Mouse (Mus musculus) embryonic fibroblast, embryonic 13.5 days (primary cell): Measurements from ENCODE around the gene Cryl1. TPM values are rescaled to one million over a fixed set of nuclear protein-coding genes. Genes with fewer than 3 reads are reported as not detected.

ENCODE experiments used
- H3K27ac ChIP-seq: 2 replicates; pipeline ENCODE4 v1.5.1; 2012; ENCODE audit warnings: low read length, control low read depth, inconsistent platforms; ENCODE audit not compliant: insufficient read depth
- H3K4me1 ChIP-seq: 2 replicates; pipeline ENCODE4 v1.6.1; 2011; ENCODE audit warnings: low read length; ENCODE audit not compliant: control insufficient read depth, insufficient read depth
- H3K4me3 ChIP-seq: 2 replicates; pipeline ENCODE4 v1.5.1; 2011; ENCODE audit warnings: mild to moderate bottlenecking, control low read depth, low read length; ENCODE audit not compliant: insufficient read depth
- CTCF ChIP-seq: IDR thresholded peaks from 2 replicates; pipeline ENCODE4 v1.5.1; 2011; ENCODE audit warnings: mild to moderate bottlenecking, control low read depth, low read length, moderate library complexity, borderline replicate concordance; ENCODE audit not compliant: insufficient read depth
- POLR2A ChIP-seq: IDR thresholded peaks from 2 replicates; pipeline ENCODE4 v1.6.1; 2011; ENCODE audit warnings: low read depth, mild to moderate bottlenecking, control low read depth, low read length, moderate library complexity
- polyA plus RNA-seq: library from polyadenylated mRNA; stranded (reverse); fragments of >200 nt; gene quantifications from 2 replicates; pipeline ENCODE4 v1.2.4, GENCODE M21; 2011; ENCODE audit warnings: low read depth; ENCODE audit not compliant: missing spikeins, insufficient read length

Gene Cryl1
- polyA plus RNA-seq, 1 experiment: 12.9 TPM

DNA sequence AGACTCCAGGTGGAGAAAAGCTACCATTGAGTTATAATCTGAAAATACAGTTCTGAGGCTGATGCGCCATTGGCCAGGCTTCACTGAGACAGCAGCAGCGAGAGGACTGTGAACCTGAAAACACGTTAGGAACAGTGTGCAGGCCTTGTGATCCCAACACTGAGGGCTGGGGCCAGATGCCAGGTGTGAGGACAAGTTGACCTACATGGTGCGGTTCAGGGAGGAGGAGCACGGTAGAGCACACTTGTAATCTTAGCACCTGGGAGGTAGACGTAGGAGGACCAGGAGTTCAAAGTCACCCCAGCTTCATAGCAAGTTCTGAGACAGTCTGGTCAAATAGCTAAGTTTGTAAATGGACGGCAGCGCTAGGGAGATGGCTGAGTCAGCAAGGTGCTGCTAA is 139.0 kb downstream of the Cryl1 start:
- no peak for TF ChIP-seq CTCF
- TF ChIP-seq POLR2A: no peak
- Histone ChIP-seq H3K4me3 (no peak overlapping the region), H3K27ac (no peak overlapping the region), H3K4me1 (no peaks in the 10 kb centered on the region)

DNA sequence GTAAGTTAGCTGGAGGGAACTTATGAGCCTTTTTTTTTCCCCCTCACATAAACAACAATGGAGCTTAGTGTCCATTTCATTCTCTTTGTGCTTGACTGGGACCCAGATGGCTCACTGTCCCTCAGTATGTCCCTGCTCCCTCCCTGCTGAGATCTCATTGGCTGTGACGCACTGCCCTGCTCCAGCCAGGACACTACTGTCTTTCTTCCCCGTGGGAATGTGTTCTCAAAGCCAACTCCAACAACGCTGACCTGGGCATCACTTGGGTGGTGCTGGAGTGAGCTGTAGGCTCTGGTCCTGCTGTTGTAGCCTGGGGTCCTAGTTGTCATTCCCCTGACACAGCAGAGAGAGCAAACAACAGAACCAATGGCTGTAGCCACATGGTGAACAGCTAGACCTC is 149.7 kb downstream of the Cryl1 start:
- H3K27ac ChIP-seq: no peak overlapping the region
- TF ChIP-seq CTCF (no peak), POLR2A (no peak)
- H3K4me3 ChIP-seq: no peak overlapping the region
- no peaks in the 10 kb centered on the region for H3K4me1 ChIP-seq

DNA sequence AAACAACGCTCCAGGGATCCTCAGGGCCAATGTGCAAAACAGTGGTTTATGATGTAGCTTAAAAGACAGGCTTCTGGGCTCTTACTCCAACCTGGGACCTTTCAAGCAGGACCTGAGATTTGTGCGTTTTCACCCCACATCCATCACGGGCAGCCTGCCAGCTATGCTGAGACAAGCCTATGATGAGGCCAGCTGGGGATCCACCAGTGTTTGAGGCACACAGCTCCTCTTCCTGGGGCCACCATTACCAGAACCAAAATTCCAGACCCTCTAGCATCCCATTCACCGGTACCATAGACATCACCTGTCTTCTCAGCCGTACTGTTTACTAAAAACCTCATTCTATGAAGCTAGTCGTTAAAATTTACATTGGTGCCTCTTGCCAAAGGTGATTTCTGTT is 151.8 kb downstream of the Cryl1 start:
- Histone ChIP-seq H3K4me3 (no peak overlapping the region), H3K27ac (no peak overlapping the region), H3K4me1 (no peaks in the 10 kb centered on the region)
- TF ChIP-seq CTCF (no peak), POLR2A (no peak)

DNA sequence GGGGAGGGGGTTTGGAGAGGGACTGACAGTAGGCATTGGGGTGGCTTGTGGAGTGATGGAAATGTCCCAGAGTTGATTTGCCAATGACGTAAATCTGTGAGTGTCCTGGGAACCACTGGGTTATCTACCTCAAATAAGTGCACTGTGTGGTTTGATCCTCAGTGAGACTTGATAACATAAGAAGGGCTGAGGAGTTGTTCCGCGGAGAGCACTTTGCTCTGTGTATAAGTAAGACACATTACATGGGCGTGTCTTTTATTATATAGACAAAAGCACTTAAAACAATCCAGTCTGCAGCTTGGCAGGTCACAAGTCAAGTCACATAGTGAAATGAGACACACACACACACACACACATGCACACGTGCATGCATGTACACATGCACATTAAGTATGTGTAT is 155.4 kb downstream of the Cryl1 start:
- TF ChIP-seq CTCF: no peak
- no peak for TF ChIP-seq POLR2A
- Histone ChIP-seq H3K4me3 (no peak overlapping the region), H3K4me1 (no peaks in the 10 kb centered on the region), H3K27ac (no peak overlapping the region)

GRCm38 (mm10) chr14:57235276-57235675 is 163.1 kb downstream of the Cryl1 start:
- no peaks in the 10 kb centered on the region for H3K4me1 ChIP-seq
- H3K27ac ChIP-seq: no peak overlapping the region
- no peak overlapping the region for H3K4me3 ChIP-seq
- TF ChIP-seq CTCF: no peak
- no peak for TF ChIP-seq POLR2A

DNA sequence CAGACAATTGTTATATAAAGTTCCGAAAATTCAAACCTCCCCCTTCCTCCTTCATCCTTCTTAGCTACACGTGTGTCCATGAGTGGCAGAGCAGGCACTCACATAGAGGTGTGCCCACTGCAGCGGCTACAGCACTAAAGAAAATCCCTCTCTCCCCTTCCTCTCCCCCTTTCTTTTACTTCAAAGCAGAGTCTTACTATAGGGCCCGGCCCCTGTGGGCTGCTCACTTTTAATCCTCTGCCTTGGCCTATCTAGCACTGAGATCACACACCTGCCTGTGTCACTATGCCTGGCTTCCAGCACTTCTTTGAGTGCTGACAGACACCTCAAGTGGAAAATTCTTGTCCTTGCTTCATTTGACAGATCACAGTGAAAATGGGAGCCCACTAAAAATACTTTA is 163.6 kb downstream of the Cryl1 start:
- TF ChIP-seq POLR2A (no peak), CTCF (no peak)
- Histone ChIP-seq H3K4me1 (no peaks in the 10 kb centered on the region), H3K4me3 (no peak overlapping the region), H3K27ac (no peak overlapping the region)

GRCm38 (mm10) chr14:57230264-57231015 is 167.9 kb downstream of the Cryl1 start:
- H3K27ac ChIP-seq: no peak overlapping the region
- no peak for TF ChIP-seq CTCF
- no peak for TF ChIP-seq POLR2A
- H3K4me1 ChIP-seq: no peaks in the 10 kb centered on the region
- H3K4me3 ChIP-seq: no peak overlapping the region

Other genes starting within 250 kb of the Cryl1 start
- gene Ift88, start 25.5 kb upstream of the Cryl1 start, polyA plus RNA-seq: 12.8 and 22.8 TPM in 2 replicates
- 3.5 and 4.4 TPM in 2 replicates for gene Il17d, start 126.2 kb upstream of the Cryl1 start, polyA plus RNA-seq
- 52.1 and 55.9 TPM in 2 replicates for gene Eef1akmt1, start 173.1 kb upstream of the Cryl1 start, polyA plus RNA-seq